Mouse (Mus musculus) neural tube, embryonic 13.5 days (tissue): ENCODE data around the gene Prss41. TPM values are rescaled to one million over a fixed set of nuclear protein-coding genes. Genes with fewer than 3 reads are reported as not detected.
"Not testable (repeated sequence)": the region's sequence is repeated elsewhere in the genome, so short reads cannot be mapped to it uniquely, and the experiment has no call there.

Experiments
- ATAC-seq: fragments of 200-750 bp; cut with Nextera tagmentation; 2 replicates; pipeline ENCODE4 v1.8.0; 2017; ENCODE audit warnings: low read depth, mild to moderate bottlenecking, moderate TSS enrichment, moderate library complexity
- H3K27ac ChIP-seq: fragments of 300-500 bp; sonication (generic); replicated peaks from 2 replicates; pipeline ENCODE4 v1.5.1; 2015; ENCODE audit warnings: moderate library complexity, mild to moderate bottlenecking, inconsistent platforms
- H3K27me3 ChIP-seq: fragments of 300-500 bp; sonication (generic); 2 replicates; pipeline ENCODE4 v1.6.1; 2015; ENCODE audit warnings: mild to moderate bottlenecking, inconsistent platforms
- H3K36me3 ChIP-seq: fragments of 300-500 bp; sonication (generic); 2 replicates; pipeline ENCODE4 v1.6.1; 2015; ENCODE audit warnings: mild to moderate bottlenecking, inconsistent platforms
- H3K4me1 ChIP-seq: fragments of 300-500 bp; sonication (generic); replicated peaks from 2 replicates; pipeline ENCODE4 v1.6.1; 2015; ENCODE audit warnings: inconsistent platforms
- H3K4me2 ChIP-seq: fragments of 300-500 bp; sonication (generic); 2 replicates; pipeline ENCODE4 v1.6.1; 2015; ENCODE audit warnings: inconsistent platforms, mild to moderate bottlenecking, moderate library complexity
- H3K4me3 ChIP-seq: fragments of 300-500 bp; sonication (generic); 2 replicates; pipeline ENCODE4 v1.5.1; 2015; ENCODE audit warnings: mild to moderate bottlenecking, inconsistent platforms
- H3K9ac ChIP-seq: fragments of 300-500 bp; sonication (generic); 2 replicates; pipeline ENCODE4 v1.6.1; 2015; ENCODE audit warnings: moderate library complexity, mild to moderate bottlenecking, inconsistent platforms
- H3K9me3 ChIP-seq: fragments of 300-500 bp; sonication (generic); 2 replicates; pipeline ENCODE4 v1.6.1; 2016; ENCODE audit warnings: inconsistent platforms
- WGBS: fragments of 180-500 bp; shearing (Covaris S2); methylation state at CpG from one replicate; pipeline ENCODE4 v1.1.7; 2015; 5-methylcytosine and 5-hydroxymethylcytosine counted together
- polyA plus RNA-seq: library from polyadenylated mRNA; unstranded; fragments of >200 nt; fragmentation: Nextera tagmentation; extraction: Ambion mirVana; gene quantifications from 2 replicates; pipeline ENCODE4 v1.2.1, GENCODE M21; 2015

The Prss41 gene
- 0.96 and 1.4 TPM in 2 replicates for polyA plus RNA-seq

DNA sequence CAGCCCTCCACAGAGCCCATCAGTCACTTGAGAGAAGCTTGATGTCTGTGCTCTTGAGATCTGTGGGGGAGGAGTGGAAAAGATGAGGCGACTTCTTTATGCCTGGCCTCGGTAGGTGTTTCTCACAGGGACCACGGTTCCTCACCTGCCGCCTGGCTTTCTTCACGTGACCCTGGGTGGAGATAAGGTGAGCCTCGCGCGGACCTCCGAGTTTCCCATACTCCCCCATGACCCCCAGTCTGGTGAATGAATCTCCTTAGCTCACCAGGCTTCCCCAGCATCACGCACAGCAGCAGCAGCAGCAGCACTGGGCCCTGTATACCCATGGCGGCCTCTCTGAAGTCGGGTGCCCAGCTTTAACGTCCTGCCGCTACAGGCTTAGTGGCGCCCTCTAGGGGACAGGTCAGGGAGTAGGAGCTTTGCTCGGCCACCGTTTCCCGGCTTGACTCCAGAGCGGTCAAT, at the start of gene Prss41, which contains the start of gene Prss32:
Gene Prss41 (minus strand): TSS at position 361 of the 462 bp plus-strand sequence.
Gene Prss32 (plus strand): TSS at position 44 of the 462 bp plus-strand sequence.
- Histone ChIP-seq H3K36me3 (no peaks in the 10 kb centered on the region), H3K4me2 (peak within 1 kb of the TSS; percentile 37), H3K4me3 (peak within 1 kb of the TSS; percentile 13), H3K9ac (no peak within 1 kb of the TSS), H3K4me1 (0 out of 2 replicates have a peak, but pooled peaks cover 4% of the 10 kb centered on the region), H3K27ac (no peak within 1 kb of the TSS), H3K27me3 (peaks cover 6% of the 10 kb centered on the region), H3K9me3 (no peaks in the 10 kb centered on the region)
- no peak for ATAC-seq
- 18% methylated on average over 19 of the region's 19 CpGs for WGBS

DNA sequence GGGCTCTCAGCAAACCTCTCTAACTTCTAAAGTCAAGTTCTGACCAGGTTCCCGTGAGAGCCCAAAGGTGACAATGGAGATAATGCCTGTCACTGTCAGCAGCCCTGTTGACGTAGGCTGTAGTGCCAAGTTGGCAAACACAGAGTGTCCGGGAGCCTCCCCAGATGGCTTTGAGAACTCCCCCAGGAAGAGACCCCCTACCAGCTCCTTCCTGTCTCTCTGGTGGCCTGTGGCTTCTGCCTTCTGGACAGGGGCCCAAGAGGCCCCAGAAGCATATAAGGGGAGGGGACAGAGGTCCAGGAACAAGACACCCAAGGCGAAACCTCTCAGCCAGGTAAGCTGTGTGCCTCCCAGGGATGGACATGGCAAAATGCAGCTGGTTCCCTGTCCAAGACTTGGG, 36.6 kb upstream of the Prss41 start, which contains the start of the genes Dcpp1 and Dcpp2:
Gene Dcpp1 (plus strand): TSS at position 301 of the 400 bp plus-strand sequence.
Gene Dcpp2 (plus strand): TSS at position 305 of the 400 bp plus-strand sequence.
- not testable (repeated sequence) for H3K9me3 ChIP-seq, ATAC-seq, H3K27me3 ChIP-seq, H3K9ac ChIP-seq, H3K4me2 ChIP-seq, H3K4me3 ChIP-seq, H3K4me1 ChIP-seq, H3K36me3 ChIP-seq, H3K27ac ChIP-seq
- WGBS = 85% methylated on average over 4 of the region's 4 CpGs

DNA sequence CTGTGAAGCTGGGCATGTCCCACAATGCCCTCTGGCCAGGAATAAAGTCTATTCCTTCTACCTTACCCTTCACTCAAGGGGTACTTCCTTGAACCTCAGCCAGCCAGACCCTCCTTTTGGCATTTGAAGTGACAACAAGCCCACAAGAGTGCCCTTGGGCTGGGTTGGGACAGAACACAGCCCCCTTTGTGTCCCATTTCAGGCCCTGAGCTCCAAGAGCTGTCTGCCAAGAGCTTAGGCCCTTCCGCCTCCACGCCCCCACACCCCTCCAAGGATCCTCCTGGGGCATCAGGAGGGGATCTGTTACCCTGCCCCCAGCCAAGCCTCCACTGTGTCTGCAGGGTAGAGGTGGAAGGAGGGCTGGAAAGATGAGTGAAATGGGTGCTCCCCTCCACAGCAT, 33.2 kb upstream of the Prss41 start:
- Histone ChIP-seq H3K9ac (no peak overlapping the region), H3K4me3 (no peak overlapping the region), H3K4me1 (no peaks in the 10 kb centered on the region), H3K4me2 (no peak overlapping the region), H3K36me3 (no peaks in the 10 kb centered on the region), H3K27me3 (no peaks in the 10 kb centered on the region), H3K9me3 (no peaks in the 10 kb centered on the region), H3K27ac (peak overlapping the region; percentile 23)
- peak; percentile 76; the same call in 1 of the 2 replicates for ATAC-seq
- WGBS = 86% methylated on average over 2 of the region's 2 CpGs

DNA sequence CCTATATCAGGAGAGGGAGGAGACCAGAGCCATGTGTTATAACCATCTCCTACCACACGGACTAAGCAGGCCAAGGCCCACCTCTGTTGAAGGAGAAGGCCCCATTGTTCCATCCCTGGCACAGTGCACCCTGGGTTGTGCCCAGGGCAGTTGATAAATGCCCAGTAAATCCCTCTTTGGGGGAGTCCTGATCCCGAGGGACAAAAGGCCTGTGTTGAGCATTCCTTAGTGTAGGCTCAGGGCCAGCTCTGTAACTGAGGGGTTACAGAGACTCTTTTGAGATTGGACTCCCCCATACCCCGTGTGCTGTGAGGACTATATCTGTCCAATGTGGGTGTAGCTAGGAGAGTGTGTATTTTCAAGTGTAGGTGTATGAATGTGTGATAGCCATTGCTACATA, 32.8 kb upstream of the Prss41 start:
- no peak overlapping the region for H3K4me2 ChIP-seq
- no peak overlapping the region for H3K9ac ChIP-seq
- no peaks in the 10 kb centered on the region for H3K36me3 ChIP-seq
- 49% methylated on average over 3 of the region's 3 CpGs for WGBS
- H3K27me3 ChIP-seq = no peaks in the 10 kb centered on the region
- no peaks in the 10 kb centered on the region for H3K9me3 ChIP-seq
- ATAC-seq = peak; percentile 91
- H3K4me1 ChIP-seq = no peaks in the 10 kb centered on the region
- H3K27ac ChIP-seq = peak overlapping the region; percentile 54
- no peak overlapping the region for H3K4me3 ChIP-seq

DNA sequence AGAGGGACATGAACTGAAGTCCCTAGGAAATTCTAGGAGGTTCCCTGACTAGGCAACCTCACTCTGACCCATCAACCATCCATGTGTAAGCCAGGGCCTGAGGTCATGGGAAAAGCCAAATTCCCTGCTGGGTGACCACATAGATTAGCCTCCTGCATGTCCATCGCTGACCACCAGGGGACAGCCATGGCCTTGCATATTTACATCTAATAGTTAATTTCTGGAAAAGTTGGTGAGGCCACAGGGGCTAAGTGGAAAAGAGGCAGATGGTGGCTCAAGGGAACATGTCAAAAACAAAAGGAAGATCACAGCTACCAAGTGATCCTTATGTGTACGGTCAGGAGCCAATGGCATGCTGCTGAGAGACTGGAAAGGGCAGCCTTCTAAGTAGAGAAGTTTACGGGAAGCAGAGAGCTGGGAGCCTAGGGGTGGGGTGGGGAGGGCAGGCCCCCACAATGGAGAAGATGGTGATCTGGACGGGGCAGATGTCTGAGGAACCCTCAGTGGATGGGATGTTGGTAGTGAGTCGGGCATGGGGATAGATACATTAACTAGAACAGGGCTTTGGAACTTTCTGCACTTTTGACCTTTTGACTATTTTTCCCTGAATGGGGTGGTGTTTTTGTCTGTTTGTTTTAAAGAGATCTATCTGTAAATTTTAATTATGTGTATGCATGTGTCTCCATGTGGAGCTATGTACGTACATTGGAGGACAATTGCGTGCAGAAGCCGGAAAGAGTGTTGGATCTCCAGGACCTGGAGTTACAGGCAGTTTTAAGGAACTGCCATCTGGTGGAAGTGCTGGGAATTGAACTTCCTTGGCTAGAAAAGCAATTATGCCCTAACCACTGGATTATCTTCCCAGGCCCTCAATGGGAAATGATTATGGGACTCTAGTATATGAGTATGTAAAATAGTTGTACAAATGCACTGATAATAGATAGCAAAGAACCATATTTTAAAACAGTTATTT, 30.2 kb upstream of the Prss41 start:
- no peak overlapping the region for H3K27ac ChIP-seq
- 49% methylated on average over 8 of the region's 8 CpGs for WGBS
- no peaks in the 10 kb centered on the region for H3K9me3 ChIP-seq
- ATAC-seq = no peak
- no peaks in the 10 kb centered on the region for H3K27me3 ChIP-seq
- H3K36me3 ChIP-seq = no peaks in the 10 kb centered on the region
- no peaks in the 10 kb centered on the region for H3K4me1 ChIP-seq
- H3K4me3 ChIP-seq = no peak overlapping the region
- no peak overlapping the region for H3K9ac ChIP-seq
- H3K4me2 ChIP-seq = no peak overlapping the region

DNA sequence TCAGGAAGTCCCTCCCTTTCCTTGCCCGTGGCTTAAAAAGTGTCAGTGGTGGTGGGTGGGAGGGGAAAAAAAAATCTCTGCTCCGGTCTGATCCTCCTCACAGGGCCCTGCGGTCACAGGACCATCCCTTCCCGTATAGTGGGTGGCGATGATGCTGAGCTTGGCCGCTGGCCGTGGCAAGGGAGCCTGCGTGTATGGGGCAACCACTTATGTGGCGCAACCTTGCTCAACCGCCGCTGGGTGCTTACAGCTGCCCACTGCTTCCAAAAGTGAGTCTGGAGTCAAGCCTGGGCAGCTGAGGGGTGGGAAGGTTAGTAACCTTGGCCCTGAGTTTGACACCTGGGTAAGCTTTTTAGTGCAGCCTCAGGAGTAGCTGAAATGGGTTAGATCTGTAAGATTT, 24.5 kb upstream of the Prss41 start:
- no peak for ATAC-seq
- 88% methylated on average over 11 of the region's 11 CpGs for WGBS

DNA sequence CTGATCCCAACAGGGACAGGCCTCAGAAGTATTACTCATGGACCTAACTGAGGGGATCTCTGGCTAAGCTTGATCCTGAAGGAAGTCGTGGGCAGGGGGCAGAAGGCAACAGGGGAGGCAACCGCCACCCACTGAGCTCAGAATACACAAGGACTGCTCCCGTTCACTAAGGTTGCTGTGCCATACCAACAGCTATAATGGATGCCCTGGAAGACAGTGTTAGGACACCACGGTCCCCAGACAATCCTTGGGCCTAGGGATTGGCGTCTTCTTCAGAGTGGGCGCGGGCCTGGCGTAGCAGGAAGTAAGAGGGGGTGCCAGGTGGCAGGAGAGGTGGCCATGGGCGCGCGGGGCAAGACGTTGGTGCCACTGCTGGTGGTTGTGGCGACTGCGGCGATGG, 23.8 kb upstream of the Prss41 start, which contains the start of gene Prss21:
Gene Prss21 (plus strand): TSS at position 301 of the 400 bp plus-strand sequence.
- ATAC-seq = no peak

More for the DNA sequence above, 24.5 kb upstream of the Prss41 start:
- Histone ChIP-seq H3K36me3 (no peaks in the 10 kb centered on the region), H3K4me1 (no peaks in the 10 kb centered on the region), H3K9me3 (no peaks in the 10 kb centered on the region), H3K4me3 (no peak overlapping the region), H3K27me3 (no peaks in the 10 kb centered on the region), H3K4me2 (no peak overlapping the region), H3K27ac (no peak overlapping the region), H3K9ac (no peak overlapping the region)

DNA sequence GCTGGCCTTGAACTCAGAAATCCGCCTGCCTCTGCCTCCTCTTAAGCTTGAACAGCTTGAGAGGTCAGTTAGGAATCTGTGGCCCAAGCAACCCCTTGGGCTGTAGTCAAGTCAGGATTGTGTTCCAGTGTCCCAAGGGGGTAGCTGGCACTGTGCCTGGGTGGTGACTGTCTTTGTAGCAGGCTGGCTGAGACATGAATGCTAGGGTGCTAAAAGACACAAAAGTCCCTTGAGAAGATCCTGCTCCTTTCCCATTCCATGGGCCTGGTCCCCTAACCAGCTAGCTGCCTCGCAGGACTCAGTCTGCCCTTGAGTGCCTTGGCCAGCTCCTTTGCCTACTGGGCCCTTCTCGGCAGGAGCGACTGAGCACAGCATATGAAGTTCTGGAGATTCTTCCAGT, 19.0 kb upstream of the Prss41 start:
- Histone ChIP-seq H3K4me2 (no peak overlapping the region), H3K4me1 (no peaks in the 10 kb centered on the region), H3K27me3 (no peaks in the 10 kb centered on the region), H3K9me3 (no peaks in the 10 kb centered on the region), H3K27ac (no peak overlapping the region), H3K36me3 (no peaks in the 10 kb centered on the region), H3K4me3 (no peak overlapping the region), H3K9ac (no peak overlapping the region)
- WGBS = 77% methylated on average over 4 of the region's 4 CpGs
- ATAC-seq = no peak

More for the DNA sequence above, 23.8 kb upstream of the Prss41 start, which contains the start of gene Prss21:
- Histone ChIP-seq H3K4me3 (no peak within 1 kb of the TSS), H3K36me3 (no peaks in the 10 kb centered on the region), H3K9me3 (no peaks in the 10 kb centered on the region), H3K9ac (no peak within 1 kb of the TSS), H3K4me1 (no peaks in the 10 kb centered on the region), H3K27me3 (no peaks in the 10 kb centered on the region), H3K27ac (no peak within 1 kb of the TSS), H3K4me2 (no peak within 1 kb of the TSS)
- WGBS = 87% methylated on average over 15 of the region's 15 CpGs

DNA sequence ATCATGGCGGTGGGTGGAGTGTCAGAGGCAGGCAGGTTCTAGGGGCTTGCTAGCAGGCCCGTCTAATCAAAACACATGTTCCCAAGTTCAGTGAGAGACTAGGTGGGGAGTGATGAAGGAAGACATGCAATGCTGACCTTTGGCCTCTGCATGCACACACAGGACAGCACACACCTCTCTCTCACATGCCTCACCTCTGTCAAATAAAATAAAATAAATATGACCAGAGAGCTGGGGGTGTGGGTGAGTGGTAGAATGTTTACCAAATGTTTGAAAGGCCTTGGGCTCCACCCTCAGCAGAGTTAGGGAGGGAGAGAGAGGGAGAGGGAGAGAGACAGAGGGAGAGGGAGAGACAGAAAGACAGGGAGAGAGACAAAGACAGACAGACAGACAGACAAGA, 13.9 kb upstream of the Prss41 start:
- Histone ChIP-seq H3K4me1 (no peaks in the 10 kb centered on the region), H3K9me3 (no peaks in the 10 kb centered on the region), H3K27me3 (no peaks in the 10 kb centered on the region), H3K9ac (no peak overlapping the region), H3K4me2 (no peak overlapping the region), H3K36me3 (no peaks in the 10 kb centered on the region), H3K4me3 (no peak overlapping the region), H3K27ac (no peak overlapping the region)
- ATAC-seq = no peak
- 93% methylated on average over 2 of the region's 2 CpGs for WGBS

DNA sequence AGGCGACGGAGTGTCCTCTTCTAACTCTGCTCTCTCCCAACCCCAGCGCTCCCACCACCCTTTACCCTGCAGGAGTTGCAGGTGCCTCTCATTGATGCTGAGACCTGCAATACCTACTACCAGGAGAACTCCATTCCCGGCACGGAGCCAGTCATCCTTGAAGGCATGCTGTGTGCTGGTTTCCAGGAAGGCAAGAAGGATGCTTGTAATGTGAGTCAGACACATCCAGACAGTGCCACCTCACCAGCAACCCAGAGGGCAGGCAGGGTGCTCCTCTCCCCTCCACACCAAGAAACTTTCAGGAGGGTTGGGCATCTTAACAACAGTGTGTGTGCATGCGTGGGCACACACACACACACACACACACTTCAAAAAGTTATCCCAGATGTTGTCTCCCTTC, 13.2 kb upstream of the Prss41 start:
- H3K9me3 ChIP-seq = no peaks in the 10 kb centered on the region
- H3K4me3 ChIP-seq = no peak overlapping the region
- no peaks in the 10 kb centered on the region for H3K27me3 ChIP-seq
- H3K4me2 ChIP-seq = no peak overlapping the region
- WGBS = 86% methylated on average over 6 of the region's 6 CpGs
- no peak overlapping the region for H3K9ac ChIP-seq
- no peaks in the 10 kb centered on the region for H3K4me1 ChIP-seq
- ATAC-seq = no peak
- H3K36me3 ChIP-seq = no peaks in the 10 kb centered on the region
- H3K27ac ChIP-seq = no peak overlapping the region

DNA sequence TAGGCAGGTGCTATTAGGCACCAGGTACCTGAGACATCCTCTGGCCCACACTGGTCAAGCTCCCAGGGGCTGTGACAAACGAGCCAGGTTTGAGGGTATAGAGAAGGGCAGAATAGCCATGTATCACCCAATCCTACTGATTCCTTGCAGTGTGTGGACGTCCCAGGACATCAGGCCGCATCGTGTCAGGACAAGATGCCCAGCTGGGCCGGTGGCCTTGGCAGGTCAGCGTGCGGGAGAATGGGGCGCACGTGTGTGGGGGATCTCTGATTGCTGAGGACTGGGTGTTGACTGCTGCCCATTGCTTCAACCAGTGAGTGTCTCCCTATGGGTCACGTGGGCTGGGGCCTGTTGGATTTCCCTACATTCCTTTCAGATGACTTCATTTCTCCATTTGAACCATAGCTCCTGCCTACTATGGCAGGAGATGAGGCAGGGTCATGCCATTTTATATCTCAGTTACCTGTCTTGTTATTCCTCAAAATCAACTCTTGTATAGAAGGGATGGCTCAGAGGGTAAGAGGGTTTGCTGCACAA, 10.3 kb upstream of the Prss41 start:
- Histone ChIP-seq H3K27ac (no peak overlapping the region), H3K4me2 (no peak overlapping the region), H3K4me1 (no peaks in the 10 kb centered on the region), H3K9me3 (no peaks in the 10 kb centered on the region), H3K36me3 (no peaks in the 10 kb centered on the region), H3K27me3 (no peaks in the 10 kb centered on the region), H3K9ac (no peak overlapping the region), H3K4me3 (no peak overlapping the region)
- no peak for ATAC-seq
- 86% methylated on average over 10 of the region's 10 CpGs for WGBS

DNA sequence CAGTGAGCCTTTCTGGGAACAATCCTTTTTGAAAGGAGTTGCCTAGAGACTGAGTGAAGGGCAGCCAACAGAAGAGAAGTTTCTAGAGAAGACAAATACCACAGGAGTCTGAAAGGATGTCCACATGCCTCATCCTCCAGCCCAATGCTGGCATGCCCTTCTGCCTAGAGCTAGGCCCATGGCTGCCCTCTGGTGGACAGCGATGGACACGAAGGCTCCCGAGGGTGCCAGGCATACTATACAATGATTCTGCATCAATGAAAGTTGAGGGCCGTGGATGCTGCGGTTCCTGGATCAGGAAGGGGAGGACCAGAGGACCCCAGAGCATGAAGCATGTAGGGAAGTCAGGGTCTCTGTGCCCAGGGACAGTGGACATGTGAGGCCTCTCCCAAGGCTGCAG, 9.3 kb upstream of the Prss41 start:
- Histone ChIP-seq H3K27me3 (no peaks in the 10 kb centered on the region), H3K36me3 (no peaks in the 10 kb centered on the region), H3K9ac (no peak overlapping the region), H3K4me3 (no peak overlapping the region), H3K9me3 (no peaks in the 10 kb centered on the region), H3K4me1 (no peaks in the 10 kb centered on the region), H3K27ac (no peak overlapping the region), H3K4me2 (no peak overlapping the region)
- WGBS = 34% methylated on average over 5 of the region's 5 CpGs
- ATAC-seq = no peak
